Mouse (Mus musculus) E14TG2a.4 (cell line): ENCODE measurements at regions not wholly inside any gene's neighbourhood (a gene's known extent, or its start where the extent isn't known, plus 50 kb on each side); places are given as distances from the start of the nearest gene placed in this dataset.

ENCODE experiments used
- CTCF ChIP-seq: conservative IDR thresholded peaks from 2 replicates; pipeline ENCODE4 v1.5.1; 2014; ENCODE audit warnings: low read length
- NANOG ChIP-seq: IDR thresholded peaks from 2 replicates; pipeline ENCODE4 v1.6.1; 2014; ENCODE audit warnings: borderline replicate concordance, low read length, mixed read lengths

DNA sequence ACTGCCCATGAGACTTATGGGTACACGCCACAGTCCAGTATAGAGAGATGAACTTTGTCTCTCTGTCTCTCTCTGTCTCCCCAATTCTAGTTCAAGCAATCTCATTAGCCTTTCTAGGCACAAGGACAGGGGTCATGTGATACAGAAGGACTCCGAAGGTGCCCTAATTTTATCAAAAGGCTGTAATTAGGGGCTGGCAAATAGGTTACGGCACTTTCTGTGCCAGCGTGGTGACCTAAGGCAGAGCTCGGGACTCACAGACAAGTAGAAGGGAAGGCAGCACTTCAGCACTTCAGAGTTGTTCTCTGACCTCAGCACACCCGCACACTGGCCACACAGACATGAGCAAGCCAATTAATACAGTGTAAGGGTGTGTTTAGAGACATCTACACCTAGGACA, 119.2 kb upstream of the Haao start:
- TF ChIP-seq CTCF (no peak), NANOG (no peak)
